Mouse (Mus musculus) frontal cortex, postnatal 36 days (tissue): ENCODE measurements around the gene Lpar1.
A peak's percentile ranks its signal among the peaks of the same experiment; 100 is the strongest.
"Not testable (repeated sequence)": the region's sequence is repeated elsewhere in the genome, so short reads cannot be mapped to it uniquely, and the experiment has no call there.

Experiments used
- DNase-seq, 2 experiments: peaks; one replicate each; pipeline ENCODE4 v3.0.0; 2022; ENCODE audit warnings: low spot score in 2 of 2

Lpar1 gene

GRCm38 (mm10) chr4:58545888-58546432 lies 7.7 kb downstream of the Lpar1 start:
- DNase-seq: no peak

GRCm38 (mm10) chr4:58543171-58543570 lies 10.5 kb downstream of the Lpar1 start:
- DNase-seq: no peak

- not testable (repeated sequence) for DNase-seq
These were observed 11.0 kb downstream of the Lpar1 start for GRCm38 (mm10) chr4:58542656-58543055.

- no peak for DNase-seq
These were observed 12.9 kb downstream of the Lpar1 start for GRCm38 (mm10) chr4:58540841-58541240.

- no peak for DNase-seq
These were observed 13.3 kb downstream of the Lpar1 start for GRCm38 (mm10) chr4:58540385-58540784.

GRCm38 (mm10) chr4:58538696-58539095 lies 15.0 kb downstream of the Lpar1 start:
- DNase-seq: no peak

- no peak for DNase-seq
These were observed 17.9 kb downstream of the Lpar1 start for GRCm38 (mm10) chr4:58535754-58536153.

GRCm38 (mm10) chr4:58534726-58535350 lies 18.9 kb downstream of the Lpar1 start:
- DNase-seq: no peak

- no peak for DNase-seq
These were observed 19.5 kb downstream of the Lpar1 start for GRCm38 (mm10) chr4:58534141-58534571.

GRCm38 (mm10) chr4:58533519-58533918 lies 20.2 kb downstream of the Lpar1 start:
- no peak for DNase-seq

- no peak for DNase-seq
These were observed 21.4 kb downstream of the Lpar1 start for GRCm38 (mm10) chr4:58532326-58532725.

- DNase-seq: no peak
These were observed 23.0 kb downstream of the Lpar1 start for GRCm38 (mm10) chr4:58530706-58531105.

GRCm38 (mm10) chr4:58530279-58530678 lies 23.4 kb downstream of the Lpar1 start:
- no peak for DNase-seq

GRCm38 (mm10) chr4:58527852-58528251 lies 25.8 kb downstream of the Lpar1 start:
- DNase-seq: no peak

- no peak for DNase-seq
These were observed 32.6 kb downstream of the Lpar1 start for GRCm38 (mm10) chr4:58521137-58521536.

- DNase-seq: no peak
These were observed 33.2 kb downstream of the Lpar1 start for GRCm38 (mm10) chr4:58520531-58520930.

GRCm38 (mm10) chr4:58519891-58520290 lies 33.8 kb downstream of the Lpar1 start:
- no peak for DNase-seq

- peak in 1 of 2 experiments; percentile 9 for DNase-seq
These were observed 35.3 kb downstream of the Lpar1 start for GRCm38 (mm10) chr4:58518215-58518988.

GRCm38 (mm10) chr4:58516810-58517209 lies 36.9 kb downstream of the Lpar1 start:
- DNase-seq: no peak

- DNase-seq: no peak
These were observed 37.5 kb downstream of the Lpar1 start for GRCm38 (mm10) chr4:58516221-58516620.

- DNase-seq: no peak
These were observed 42.1 kb downstream of the Lpar1 start for GRCm38 (mm10) chr4:58511554-58511953.

GRCm38 (mm10) chr4:58508833-58509232 lies 44.9 kb downstream of the Lpar1 start:
- DNase-seq: peak in 1 of 2 experiments; percentile 9

GRCm38 (mm10) chr4:58507536-58507935 lies 46.2 kb downstream of the Lpar1 start:
- no peak for DNase-seq
